Mouse (Mus musculus) testis, adult 2 months (tissue): ENCODE measurements at regions not wholly inside any gene's neighbourhood (a gene's known extent, or its start where the extent isn't known, plus 50 kb on each side); places are given as distances from the start of the nearest gene placed in this dataset.

ENCODE experiments used
- CTCF ChIP-seq: fragments of 200-500 bp; IDR thresholded peaks from 2 replicates; pipeline ENCODE4 v1.5.1; 2012; ENCODE audit warnings: low read depth, mild to moderate bottlenecking, inconsistent platforms, low read length, moderate library complexity; ENCODE audit not compliant: control insufficient read depth, insufficient read depth, insufficient replicate concordance
- POLR2A ChIP-seq: fragments of 200-500 bp; IDR thresholded peaks from 2 replicates; pipeline ENCODE4 v1.6.1; 2012; ENCODE audit warnings: low read depth, mild to moderate bottlenecking, inconsistent platforms, low read length, moderate library complexity; ENCODE audit not compliant: control insufficient read depth

DNA sequence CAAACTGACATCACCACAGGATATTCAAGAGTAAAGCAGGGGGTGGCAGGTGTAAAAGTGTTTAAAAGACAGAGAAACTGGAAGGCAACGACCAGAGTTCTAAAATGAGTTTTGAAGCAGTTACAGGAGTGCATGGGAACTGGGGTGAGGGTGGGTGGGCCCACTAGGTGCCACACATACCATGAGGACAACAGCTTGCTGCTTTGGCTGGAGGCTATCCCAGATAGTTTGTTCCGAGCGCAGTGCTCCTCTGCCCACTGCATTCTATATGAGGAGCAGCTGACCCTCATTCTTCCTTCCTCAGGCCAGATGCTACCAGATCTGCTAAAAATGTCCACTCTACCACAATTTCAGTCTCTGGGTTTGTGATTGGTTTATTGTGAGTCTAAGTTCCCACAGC is 234.6 kb upstream of the 4930412O13Rik start:
- TF ChIP-seq CTCF = no peak
- no peak for TF ChIP-seq POLR2A
